Mouse (Mus musculus) limb, embryonic 12.5 days (tissue): ENCODE measurements around the gene Hyal4. TPM values are rescaled to one million over a fixed set of nuclear protein-coding genes. Genes with fewer than 3 reads are reported as not detected.

ENCODE experiments used
- polyA plus RNA-seq: library from polyadenylated mRNA; unstranded; fragments of >200 nt; fragmentation: Nextera tagmentation; extraction: Ambion mirVana; gene quantifications from 2 replicates; pipeline ENCODE4 v1.2.1, GENCODE M21; 2016

The Hyal4 gene
- polyA plus RNA-seq, 1 experiment from 2014 or later = not detected

Other genes with a start within 250 kb of the Hyal4 start
- 0.10 TPM in 1 of 2 replicates, not detected in the other for gene Iqub, start 233.3 kb upstream of the Hyal4 start, polyA plus RNA-seq
- 343 and 345 TPM in 2 replicates for gene Ndufa5, start 220.3 kb upstream of the Hyal4 start, polyA plus RNA-seq
- not detected in 2 replicates for gene Asb15, start 220.2 kb upstream of the Hyal4 start, polyA plus RNA-seq
- gene Lmod2, start 150.6 kb upstream of the Hyal4 start, polyA plus RNA-seq = 0.31 TPM in 1 of 2 replicates, not detected in the other
- 79.7 and 80.7 TPM in 2 replicates for gene Wasl, start 83.3 kb upstream of the Hyal4 start, polyA plus RNA-seq
- not detected in 2 replicates for gene Hyal6, start 15.1 kb upstream of the Hyal4 start, polyA plus RNA-seq
- gene Spam1, start 42.9 kb downstream of the Hyal4 start, polyA plus RNA-seq = not detected in 2 replicates
- gene Hyal5, start 109.7 kb downstream of the Hyal4 start, polyA plus RNA-seq = not detected in 2 replicates
- gene Tmem229a, start 208.0 kb downstream of the Hyal4 start, polyA plus RNA-seq = 0.51 and 0.76 TPM in 2 replicates